Mouse (Mus musculus) heart, embryonic 16.5 days (tissue): ENCODE measurements around the gene Zfp3. TPM values are rescaled to one million over a fixed set of nuclear protein-coding genes. Genes with fewer than 3 reads are reported as not detected.
"Not testable (repeated sequence)": the region's sequence is repeated elsewhere in the genome, so short reads cannot be mapped to it uniquely, and the experiment has no call there.

Source experiments
- ATAC-seq: fragments of 200-750 bp; cut with Nextera tagmentation; replicated peaks from 2 replicates; pipeline ENCODE4 v1.8.0; 2017; ENCODE audit warnings: moderate number of reproducible peaks; ENCODE audit not compliant: insufficient read depth, low FRiP score; ENCODE audit errors: extremely low read depth
- H3K27ac ChIP-seq: fragments of 300-500 bp; sonication (generic); 2 replicates; pipeline ENCODE4 v1.5.1; 2014; ENCODE audit warnings: mild to moderate bottlenecking, low read length, control low read depth, moderate library complexity
- H3K27me3 ChIP-seq: fragments of 300-500 bp; sonication (generic); 2 replicates; pipeline ENCODE4 v1.6.1; 2014; ENCODE audit warnings: low read length, mixed read lengths; ENCODE audit not compliant: control insufficient read depth, insufficient read depth
- H3K36me3 ChIP-seq: fragments of 300-500 bp; sonication (generic); 2 replicates; pipeline ENCODE4 v1.6.1; 2014; ENCODE audit not compliant: control insufficient read depth, insufficient read depth
- H3K4me1 ChIP-seq: fragments of 300-500 bp; sonication (generic); 2 replicates; pipeline ENCODE4 v1.6.1; 2014; ENCODE audit warnings: low read length, mixed read lengths; ENCODE audit not compliant: control insufficient read depth, insufficient read depth
- H3K4me2 ChIP-seq: fragments of 300-500 bp; sonication (generic); 2 replicates; pipeline ENCODE4 v1.6.1; 2014; ENCODE audit warnings: low read depth, mild to moderate bottlenecking, control low read depth, low read length
- H3K4me3 ChIP-seq: fragments of 300-500 bp; sonication (generic); 2 replicates; pipeline ENCODE4 v1.5.1; 2014; ENCODE audit warnings: mild to moderate bottlenecking, control low read depth, low read length
- H3K9ac ChIP-seq: fragments of 300-500 bp; sonication (generic); 2 replicates; pipeline ENCODE4 v1.6.1; 2014; ENCODE audit warnings: low read length, control low read depth
- H3K9me3 ChIP-seq: fragments of 300-500 bp; sonication (generic); replicated peaks from 2 replicates; pipeline ENCODE4 v1.6.1; 2016; ENCODE audit warnings: low read length; ENCODE audit not compliant: control insufficient read depth
- WGBS: fragments of 180-500 bp; shearing (Covaris S2); extraction: QIAGEN DNeasy Blood & Tissue Kit; methylation state at CpG from one replicate; pipeline ENCODE4 v1.1.7; 2014; 5-methylcytosine and 5-hydroxymethylcytosine counted together
- polyA plus RNA-seq: library from polyadenylated mRNA; unstranded; fragments of >200 nt; fragmentation: Nextera tagmentation; extraction: Ambion mirVana; gene quantifications from 2 replicates; pipeline ENCODE4 v1.2.1, GENCODE M21; 2015

The Zfp3 gene
- polyA plus RNA-seq, 1 experiment from 2014 or later, result 10.0 TPM

DNA sequence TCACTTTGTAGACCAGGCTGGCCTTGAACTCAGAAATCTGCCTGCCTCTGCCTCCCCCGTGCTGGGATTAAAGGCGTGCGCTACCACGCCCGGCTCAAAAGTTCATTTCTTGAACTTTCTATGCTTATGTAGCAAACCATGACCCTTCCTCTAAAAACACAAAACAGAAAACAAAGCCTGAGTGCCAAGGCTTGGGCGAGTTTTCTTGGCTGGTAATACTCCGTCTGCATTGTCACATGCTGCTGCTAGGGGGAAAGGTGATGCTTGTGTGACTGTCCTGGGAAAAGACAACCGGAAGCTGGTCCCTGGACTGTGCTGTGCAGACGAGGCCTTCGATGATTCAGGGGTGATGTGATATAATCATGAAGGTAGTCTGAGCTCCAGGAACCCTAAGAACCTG, 10.9 kb upstream of the Zfp3 start:
- Histone ChIP-seq H3K27me3 (no peaks in the 10 kb centered on the region), H3K9me3 (no peaks in the 10 kb centered on the region), H3K36me3 (no peaks in the 10 kb centered on the region), H3K4me3 (no peak overlapping the region), H3K4me1 (no peaks in the 10 kb centered on the region), H3K9ac (no peak overlapping the region), H3K27ac (no peak overlapping the region), H3K4me2 (no peak overlapping the region)
- no peak for ATAC-seq
- WGBS, result 91% methylated on average over 10 of the region's 10 CpGs

- Histone ChIP-seq H3K27ac (no peak overlapping the region), H3K9me3 (no peaks in the 10 kb centered on the region), H3K4me2 (no peak overlapping the region), H3K9ac (no peak overlapping the region), H3K4me3 (no peak overlapping the region), H3K4me1 (no peaks in the 10 kb centered on the region), H3K36me3 (no peaks in the 10 kb centered on the region), H3K27me3 (no peaks in the 10 kb centered on the region)
- WGBS, result 60% methylated on average over 4 of the region's 4 CpGs
- ATAC-seq, result no peak
These were observed 9.5 kb upstream of the Zfp3 start for GRCm38 (mm10) chr11:70754476-70754875.

DNA sequence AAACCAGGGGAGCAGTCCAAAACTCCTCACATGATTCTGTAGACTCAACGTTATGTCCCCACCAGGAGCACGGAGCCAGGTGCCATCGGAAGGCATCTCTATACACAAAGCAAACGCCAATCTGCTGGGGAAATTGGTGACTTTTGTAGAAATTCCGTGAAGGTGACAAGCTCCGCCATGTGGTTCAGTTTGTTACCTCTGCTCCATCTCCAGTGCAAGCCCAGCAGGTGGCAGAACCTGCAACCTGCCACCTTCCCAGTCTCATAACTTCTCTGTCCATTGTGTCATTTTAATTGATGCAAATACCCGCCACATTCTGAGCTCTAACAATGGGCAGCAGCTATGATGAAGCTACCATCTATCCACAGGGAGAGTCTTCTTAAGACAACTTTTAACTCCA, 9.1 kb upstream of the Zfp3 start:
- no peak overlapping the region for H3K27ac ChIP-seq
- H3K4me3 ChIP-seq, result no peak overlapping the region
- H3K27me3 ChIP-seq, result no peaks in the 10 kb centered on the region
- no peaks in the 10 kb centered on the region for H3K4me1 ChIP-seq
- H3K36me3 ChIP-seq, result no peaks in the 10 kb centered on the region
- H3K9me3 ChIP-seq, result no peaks in the 10 kb centered on the region
- WGBS, result 59% methylated on average over 7 of the region's 7 CpGs
- H3K9ac ChIP-seq, result no peak overlapping the region
- ATAC-seq, result no peak
- no peak overlapping the region for H3K4me2 ChIP-seq

- Histone ChIP-seq H3K27me3 (no peaks in the 10 kb centered on the region), H3K27ac (no peak overlapping the region), H3K4me1 (no peaks in the 10 kb centered on the region), H3K9ac (no peak overlapping the region), H3K36me3 (no peaks in the 10 kb centered on the region), H3K4me3 (no peak overlapping the region), H3K9me3 (no peaks in the 10 kb centered on the region), H3K4me2 (no peak overlapping the region)
- WGBS, result 7% methylated on average over 7 of the region's 7 CpGs
- peak; percentile 55; the same call in 1 of the 2 replicates for ATAC-seq
These were observed 8.4 kb upstream of the Zfp3 start for GRCm38 (mm10) chr11:70755645-70756044.

DNA sequence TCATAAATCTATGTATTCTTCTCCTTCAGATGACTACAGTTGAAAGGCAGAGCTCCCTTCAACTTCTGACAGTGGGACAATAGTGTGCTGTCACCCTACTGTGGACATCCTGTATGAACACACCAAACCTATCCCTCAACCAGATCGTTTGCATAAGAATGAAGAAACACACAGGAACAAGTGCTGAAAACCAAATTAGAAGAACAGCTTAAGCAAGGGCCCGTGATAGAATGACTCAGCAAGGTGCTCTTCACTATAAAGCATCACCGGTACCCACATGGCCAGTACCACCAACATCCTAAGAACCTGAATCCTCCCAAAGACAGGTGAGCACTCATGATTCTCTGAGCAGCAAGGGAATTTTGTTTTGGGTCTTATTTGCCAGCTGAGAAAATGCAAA, 3.6 kb upstream of the Zfp3 start:
- not testable (repeated sequence) for H3K27me3 ChIP-seq, ATAC-seq, H3K36me3 ChIP-seq, H3K9me3 ChIP-seq, H3K4me3 ChIP-seq, H3K9ac ChIP-seq, H3K4me2 ChIP-seq, H3K27ac ChIP-seq, H3K4me1 ChIP-seq
- WGBS, result 55% methylated on average over 3 of the region's 3 CpGs

- H3K27ac ChIP-seq, result no peak overlapping the region
- peaks cover 11% of the 10 kb centered on the region for H3K4me1 ChIP-seq
- no peak overlapping the region for H3K4me3 ChIP-seq
- 75% methylated on average over 9 of the region's 9 CpGs for WGBS
- no peaks in the 10 kb centered on the region for H3K27me3 ChIP-seq
- H3K4me2 ChIP-seq, result no peak overlapping the region
- H3K9me3 ChIP-seq, result no peaks in the 10 kb centered on the region
- no peak for ATAC-seq
- H3K36me3 ChIP-seq, result peaks cover under 1% of the 10 kb centered on the region
- no peak overlapping the region for H3K9ac ChIP-seq
These were observed 1.4 kb upstream of the Zfp3 start for GRCm38 (mm10) chr11:70762641-70763040.

DNA sequence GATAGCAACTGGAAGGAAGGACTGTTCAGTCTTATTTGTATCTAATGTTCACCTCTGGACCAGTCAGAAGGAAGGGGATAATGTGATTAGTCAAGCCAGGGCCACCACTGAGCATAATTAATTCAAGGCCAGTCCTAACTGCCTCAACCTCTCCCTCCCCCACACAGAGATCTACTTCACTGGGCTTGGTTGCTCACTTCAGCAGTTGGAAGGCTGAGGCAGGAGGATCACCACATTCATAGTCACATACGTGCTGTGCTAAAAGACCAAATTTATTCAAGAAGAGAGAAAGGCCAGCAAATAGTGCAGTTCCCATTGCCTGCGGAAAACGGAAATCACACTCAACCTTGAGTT, 450 bp upstream of the Zfp3 start:
- 22% methylated on average over 3 of the region's 3 CpGs for WGBS
- peak overlapping the region; percentile 96 for H3K27ac ChIP-seq
- H3K4me1 ChIP-seq, result peaks cover 11% of the 10 kb centered on the region

GRCm38 (mm10) chr11:70765776-70766445, 1.9 kb downstream of the Zfp3 start:
- ATAC-seq, result no peak

More for the DNA sequence above, 450 bp upstream of the Zfp3 start:
- Histone ChIP-seq H3K36me3 (peaks cover 8% of the 10 kb centered on the region), H3K9ac (peak overlapping the region; percentile 93), H3K9me3 (no peaks in the 10 kb centered on the region), H3K4me2 (peak overlapping the region; percentile 82), H3K27me3 (no peaks in the 10 kb centered on the region), H3K4me3 (peak overlapping the region; percentile 84)
- no peak for ATAC-seq

GRCm38 (mm10) chr11:70770804-70771203, 6.8 kb downstream of the Zfp3 start:
- Histone ChIP-seq H3K36me3 (peaks cover 32% of the 10 kb centered on the region), H3K27me3 (no peaks in the 10 kb centered on the region), H3K4me3 (no peak overlapping the region), H3K27ac (no peak overlapping the region), H3K9ac (no peak overlapping the region), H3K4me1 (peaks cover 3% of the 10 kb centered on the region), H3K9me3 (no peaks in the 10 kb centered on the region), H3K4me2 (no peak overlapping the region)
- WGBS, result 97% methylated on average over 3 of the region's 3 CpGs
- ATAC-seq, result no peak

More at GRCm38 (mm10) chr11:70765776-70766445, 1.9 kb downstream of the Zfp3 start:
- H3K4me2 ChIP-seq, result peak overlapping the region; percentile 16; the same call in 1 of the 2 replicates
- H3K27ac ChIP-seq, result peak overlapping the region; percentile 59
- 60% methylated on average over 16 of the region's 16 CpGs for WGBS
- H3K36me3 ChIP-seq, result peaks cover 8% of the 10 kb centered on the region
- no peak overlapping the region for H3K4me3 ChIP-seq
- H3K9me3 ChIP-seq, result no peaks in the 10 kb centered on the region
- H3K4me1 ChIP-seq, result peaks cover 11% of the 10 kb centered on the region
- no peaks in the 10 kb centered on the region for H3K27me3 ChIP-seq
- H3K9ac ChIP-seq, result no peak overlapping the region
